Mouse (Mus musculus) adrenal gland, postnatal 36 days (tissue): ENCODE results near the gene Mnd1. TPM values are rescaled to one million over a fixed set of nuclear protein-coding genes. Genes with fewer than 3 reads are reported as not detected.

Experiments used
- DNase-seq, 2 experiments: peaks; one replicate each; pipeline ENCODE4 v3.0.0; 2021; ENCODE audit warnings: mixed read lengths in 1 of 2
- long read RNA-seq, 2 experiments: library from polyadenylated mRNA; stranded (forward); transcript quantifications; one replicate each; pipeline ENCODE4 v2.0.0; 2021; ENCODE audit warnings: borderline sequencing depth in 2 of 2
- total RNA-seq, 2 experiments: library from RNA; stranded (reverse); gene quantifications; 2 replicates each; pipeline ENCODE4 v1.2.3; 2021

Mnd1 gene
- total RNA-seq: 10 to 100 TPM; 13.1 to 16.0 TPM
- long read RNA-seq, experiment 1, transcript Mnd1-201 (8 exons, 875 nt): major isoform, 8 of 15 reads
- long read RNA-seq, experiment 1, partial matches to known transcripts: 2 of 15 reads
- long read RNA-seq, experiment 1, other reads (novel, unspliced or antisense): 5 of 15 reads
- long read RNA-seq, experiment 2, partial matches to known transcripts: 0 of 3 reads
- long read RNA-seq, experiment 2, other reads (novel, unspliced or antisense): 2 of 3 reads

DNA sequence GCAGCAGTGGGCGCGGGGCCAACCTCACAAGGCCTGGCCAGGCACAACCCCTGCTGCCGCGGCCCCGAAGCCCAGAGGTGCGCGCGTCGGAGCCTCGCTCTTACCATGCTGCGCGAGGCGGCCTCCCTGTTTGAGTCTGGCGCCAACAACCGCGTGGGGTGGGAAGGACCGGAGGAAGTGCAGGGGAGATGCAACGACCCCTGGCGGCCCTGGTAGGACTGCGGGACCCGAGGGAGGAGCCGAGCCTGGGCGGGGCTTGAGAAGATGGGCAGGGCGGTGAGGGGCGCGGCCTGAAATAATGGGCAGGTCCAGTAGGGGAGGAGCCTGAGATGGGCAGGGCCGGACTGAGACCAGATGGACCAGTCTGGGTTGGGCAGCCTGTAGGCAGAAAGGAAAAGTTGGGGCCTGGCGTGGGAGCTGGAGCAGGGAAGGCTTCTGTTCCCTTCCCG, at the start of gene Mnd1:
Gene Mnd1, minus strand, starts transcription at position 229 of the 449 bp plus-strand sequence.
- peak; percentile 99 for DNase-seq

DNA sequence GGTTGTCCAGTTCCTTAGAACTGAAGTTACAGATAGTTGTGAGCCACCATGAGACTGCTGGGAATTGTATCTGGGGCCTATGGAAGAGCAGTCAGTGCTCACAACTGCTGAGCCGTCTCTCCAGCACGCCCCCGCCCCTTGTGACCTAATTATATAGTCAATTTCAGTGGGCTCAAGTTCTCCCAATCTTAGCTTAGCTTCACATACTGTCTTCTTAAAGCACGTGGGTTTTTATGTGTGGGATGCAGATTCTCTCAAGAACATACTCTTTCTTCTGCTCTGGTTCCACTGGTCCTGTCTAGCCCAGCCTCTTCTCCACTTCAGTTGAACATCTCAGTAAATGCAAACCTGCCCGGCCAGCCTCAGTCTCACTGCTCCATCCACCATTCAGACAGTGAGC, 49.1 kb upstream of the Mnd1 start:
- no peak for DNase-seq

DNA sequence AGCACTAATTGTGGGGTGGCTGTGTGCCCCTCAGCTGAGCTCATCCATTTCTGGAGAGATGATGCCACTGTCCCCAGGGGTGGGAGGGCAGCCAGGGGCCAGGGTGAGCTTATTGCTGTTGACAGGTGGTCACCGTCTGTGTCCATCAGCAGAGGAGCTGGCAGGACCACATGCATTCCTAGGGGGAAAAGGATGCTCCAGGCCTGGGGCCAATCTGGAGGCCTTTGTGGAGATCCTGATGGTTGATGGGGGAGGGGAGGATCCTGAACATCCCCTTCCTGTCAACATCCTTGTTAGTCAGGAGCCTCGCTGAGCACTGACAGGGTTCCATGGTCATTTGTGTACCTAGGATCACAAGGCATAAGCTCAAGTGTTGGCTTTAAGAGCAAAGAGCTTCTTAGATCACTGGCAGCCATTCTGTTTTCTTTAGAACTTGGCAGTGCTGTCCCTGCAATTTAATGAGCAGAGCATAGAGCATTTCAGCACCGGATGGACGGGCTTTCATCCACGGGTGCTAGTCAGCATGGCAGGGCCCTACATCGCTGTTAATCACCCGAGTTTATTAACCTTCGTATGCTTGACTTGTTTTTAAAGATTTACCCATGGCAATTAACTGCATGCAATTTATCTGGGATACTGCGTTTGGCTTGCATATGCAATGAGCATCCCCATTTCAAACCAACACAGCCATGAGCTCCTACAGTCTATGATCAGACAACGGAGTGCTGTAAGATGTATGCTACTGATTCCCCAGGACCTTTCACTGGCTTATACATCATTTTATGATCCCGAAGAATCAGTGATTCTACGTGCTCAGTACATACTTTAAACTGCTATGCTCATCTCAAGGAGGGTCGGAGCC, 45.2 kb upstream of the Mnd1 start:
- DNase-seq: no peak

DNA sequence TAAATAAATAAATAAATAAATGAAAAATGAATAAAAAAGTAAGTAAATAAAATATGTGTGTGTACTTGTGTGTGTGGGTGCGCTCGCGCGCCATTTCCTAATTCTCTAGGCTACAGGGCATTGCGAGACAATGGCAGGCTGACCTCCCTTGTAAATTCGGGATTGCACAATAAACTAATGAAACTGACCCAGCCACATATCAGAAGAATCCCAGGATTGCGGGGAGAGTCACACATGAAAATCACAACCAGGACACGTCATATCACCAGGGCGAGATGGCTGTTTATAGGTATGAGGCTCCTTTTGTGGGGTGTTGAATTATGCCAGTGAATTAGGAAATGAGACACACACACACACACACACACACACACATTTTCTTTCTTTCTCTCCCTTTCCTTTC, 43.9 kb upstream of the Mnd1 start:
- DNase-seq: no peak

DNA sequence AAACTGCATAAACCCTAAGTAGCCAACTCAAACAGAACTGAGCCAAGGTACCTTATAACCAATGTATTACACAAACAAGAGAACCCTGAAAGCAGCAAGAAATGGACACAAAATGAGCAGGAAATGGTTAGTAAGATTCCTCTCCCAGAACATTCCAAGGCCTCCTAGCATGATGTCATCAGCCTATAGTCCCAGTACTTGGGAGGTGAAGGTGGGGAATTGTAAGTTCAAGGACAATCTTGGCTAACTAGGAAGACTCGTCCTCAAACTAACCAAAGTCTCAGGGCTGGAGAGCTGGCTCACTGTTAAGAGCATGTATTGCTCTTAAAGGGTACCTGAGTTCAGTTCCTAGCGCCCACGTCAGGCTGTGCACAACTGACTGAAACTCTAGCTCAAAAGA, 42.6 kb upstream of the Mnd1 start:
- DNase-seq: no peak

DNA sequence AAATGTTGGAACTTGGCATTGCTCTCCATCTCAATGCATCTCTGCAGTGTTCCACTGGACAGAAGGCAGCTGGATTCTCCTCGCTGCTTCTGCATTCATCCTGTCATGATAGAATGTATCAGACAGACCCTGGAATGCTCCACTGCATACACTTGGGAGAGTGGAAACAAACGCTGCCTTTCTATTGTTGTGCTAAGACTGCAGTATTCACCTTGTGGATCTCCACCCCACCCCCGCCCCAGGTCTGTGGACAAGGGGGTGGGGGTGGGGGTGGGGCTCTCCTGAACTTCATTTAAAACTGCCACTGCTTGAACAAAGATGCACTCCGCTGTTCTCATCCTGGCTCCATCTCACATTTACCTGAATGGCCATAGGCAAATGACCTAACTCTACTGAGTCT, 38.3 kb upstream of the Mnd1 start:
- DNase-seq: no peak

DNA sequence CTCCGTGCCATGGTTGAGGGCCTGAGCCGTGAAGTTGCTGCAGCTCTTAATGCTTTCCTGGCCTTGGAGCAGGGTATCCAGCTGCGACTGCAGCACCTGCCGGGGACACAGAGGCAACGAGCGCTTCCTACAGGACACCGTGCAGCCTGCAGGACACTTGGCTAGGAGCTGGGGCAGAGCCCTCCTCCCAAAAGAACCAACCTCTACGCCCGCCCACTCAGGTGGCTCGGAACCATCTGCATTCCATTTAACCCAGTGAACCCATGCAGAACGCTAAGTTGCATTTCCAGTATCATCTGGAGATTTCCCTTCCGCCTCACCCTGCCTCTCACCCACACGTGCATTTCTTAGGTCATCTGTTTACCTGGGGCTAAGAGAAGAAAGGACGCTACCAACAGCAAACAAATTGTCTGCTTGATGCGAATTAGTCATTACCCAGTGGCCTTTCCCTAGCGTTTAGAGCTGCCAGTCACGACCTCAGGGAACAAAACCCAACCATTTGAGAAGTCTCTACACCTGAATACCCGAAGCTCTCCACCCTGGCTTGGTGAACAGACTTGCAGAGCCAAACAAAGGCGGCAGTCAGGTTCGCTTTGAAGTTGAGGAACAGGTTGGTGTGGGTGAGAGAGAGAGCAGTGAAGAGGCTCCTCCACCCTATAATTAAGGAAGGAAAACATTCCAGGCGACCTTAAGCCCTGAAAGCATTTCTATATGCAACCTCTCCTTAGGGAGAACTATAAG, 35.7 kb upstream of the Mnd1 start:
- no peak for DNase-seq

DNA sequence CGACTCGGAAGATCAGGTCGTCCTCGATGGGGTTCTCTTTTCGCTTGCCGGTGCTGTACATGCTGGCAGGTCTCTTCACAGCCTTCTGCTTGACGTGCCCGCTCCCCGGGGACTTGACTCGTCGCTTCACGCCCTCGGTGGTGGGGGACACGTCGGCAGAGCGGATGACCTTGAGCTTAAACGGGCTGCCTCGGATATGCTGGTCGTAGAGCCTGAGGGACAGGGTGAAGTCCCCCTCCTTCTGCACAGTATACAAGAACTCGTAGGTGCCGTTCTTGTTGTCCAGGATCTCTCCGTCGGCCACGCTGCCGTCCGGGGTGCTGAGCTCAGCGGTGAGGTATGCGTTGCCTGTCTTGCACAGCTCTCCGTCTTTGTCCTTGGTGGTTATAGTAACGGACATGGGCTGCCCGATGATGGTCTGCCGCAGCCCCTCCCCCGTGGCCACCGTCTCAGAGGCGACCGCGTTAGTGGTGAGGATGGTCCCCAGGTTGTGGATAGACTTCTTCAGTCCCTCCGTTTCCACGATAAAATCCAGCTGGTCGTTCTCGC, 35.0 kb upstream of the Mnd1 start:
- peak; percentile 73 to 81 for DNase-seq

DNA sequence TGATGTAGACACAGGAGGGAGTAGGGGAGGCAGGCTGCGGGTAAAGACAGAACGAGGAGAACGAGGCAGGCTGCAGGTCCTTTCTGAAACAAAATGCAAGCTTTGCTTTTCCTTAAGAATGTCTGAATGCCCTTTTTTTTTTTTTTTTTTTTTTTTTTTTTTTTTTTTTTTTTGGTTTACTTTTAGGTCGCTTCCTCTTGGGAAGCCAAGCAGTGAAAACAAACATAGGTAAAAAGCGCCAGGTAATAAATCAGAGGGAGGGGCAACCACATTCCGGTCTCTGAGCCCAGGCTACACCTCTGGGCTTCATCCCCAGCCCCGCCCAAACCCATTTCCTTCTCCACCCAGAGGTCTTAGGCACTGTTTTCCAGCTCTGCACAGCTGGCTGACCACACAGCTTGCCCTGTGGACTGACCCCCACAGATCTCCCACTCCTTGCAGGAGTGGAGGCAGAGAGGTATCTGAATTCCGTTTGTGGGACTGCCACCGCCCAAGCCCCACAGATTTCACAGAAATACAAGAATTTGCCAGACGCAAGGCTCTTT, 34.1 kb upstream of the Mnd1 start:
- DNase-seq: no peak

DNA sequence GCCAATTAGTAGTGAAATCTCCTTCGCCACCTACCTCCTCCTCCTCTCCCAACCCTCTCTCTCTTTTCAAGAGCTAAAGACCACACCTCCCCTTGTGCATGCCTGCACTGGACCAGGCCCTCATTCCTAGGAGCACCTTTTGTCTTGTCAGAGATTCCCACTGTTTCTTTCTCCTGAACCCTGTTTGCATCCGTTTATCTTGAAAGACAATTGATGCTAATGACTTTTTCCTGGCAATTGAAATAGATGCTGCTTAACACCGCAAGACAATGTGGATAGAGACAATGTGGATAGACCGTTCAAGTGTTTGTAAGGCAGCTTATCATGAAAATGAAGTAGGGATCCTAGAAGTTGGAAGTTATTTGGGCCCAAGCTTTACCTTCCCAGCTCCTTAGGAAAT, 26.1 kb upstream of the Mnd1 start:
- no peak for DNase-seq

DNA sequence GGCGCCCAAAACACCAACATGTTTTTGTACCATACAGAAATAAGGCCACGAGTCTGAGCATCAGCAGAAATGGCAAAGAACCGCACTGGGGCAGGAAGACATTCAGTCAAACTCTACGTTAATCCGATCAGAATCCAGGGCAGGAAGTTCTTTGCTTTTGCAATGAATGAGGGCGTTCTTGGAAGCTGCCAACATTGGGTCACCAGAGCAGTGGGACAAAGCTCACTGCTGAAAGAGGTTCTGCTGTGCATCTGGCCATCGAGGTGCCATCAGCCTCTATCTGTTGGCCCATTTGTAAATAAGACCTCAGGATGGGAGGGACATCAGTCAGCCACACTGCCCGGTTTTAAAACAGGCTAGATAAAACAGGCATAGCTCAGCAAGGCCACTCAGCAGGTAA, 25.5 kb upstream of the Mnd1 start:
- no peak for DNase-seq

DNA sequence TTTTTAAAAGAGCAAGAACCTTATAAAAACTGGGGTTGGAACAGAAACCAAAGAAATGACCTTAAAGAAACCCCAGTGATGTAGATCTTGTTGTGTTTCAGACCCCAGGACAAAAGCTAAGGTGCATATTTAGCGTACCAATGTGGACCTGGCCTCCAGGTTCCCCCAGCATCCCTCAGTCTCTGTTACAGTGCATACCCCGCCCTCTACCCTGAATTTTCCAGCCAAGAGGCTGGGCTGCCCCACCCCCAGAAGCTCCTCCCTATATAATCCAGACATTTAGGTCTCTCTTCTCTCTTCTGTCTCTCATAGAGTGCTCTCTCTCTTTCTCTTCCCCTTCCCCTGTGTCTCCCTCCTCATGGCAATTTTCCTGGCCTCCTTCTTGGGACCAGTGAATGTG, 24.7 kb upstream of the Mnd1 start:
- no peak for DNase-seq

DNA sequence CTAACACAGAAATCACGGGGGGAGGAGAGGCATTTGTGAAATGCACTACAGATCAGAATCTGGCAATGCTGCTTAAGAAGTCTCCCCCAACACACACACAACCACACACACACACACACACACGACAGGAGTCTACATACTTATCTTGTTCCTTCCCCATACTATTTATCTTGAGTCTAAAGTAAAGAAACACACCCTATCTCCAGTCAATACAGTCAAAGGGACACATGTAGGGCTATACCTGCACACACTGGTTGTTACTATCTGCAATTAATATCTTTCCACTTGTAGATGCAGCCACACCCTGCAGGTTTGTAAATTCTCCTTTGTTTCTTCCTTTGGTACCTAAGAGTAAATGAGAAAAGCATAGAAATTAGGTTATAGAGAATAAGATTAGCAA, 22.2 kb upstream of the Mnd1 start:
- DNase-seq: no peak

DNA sequence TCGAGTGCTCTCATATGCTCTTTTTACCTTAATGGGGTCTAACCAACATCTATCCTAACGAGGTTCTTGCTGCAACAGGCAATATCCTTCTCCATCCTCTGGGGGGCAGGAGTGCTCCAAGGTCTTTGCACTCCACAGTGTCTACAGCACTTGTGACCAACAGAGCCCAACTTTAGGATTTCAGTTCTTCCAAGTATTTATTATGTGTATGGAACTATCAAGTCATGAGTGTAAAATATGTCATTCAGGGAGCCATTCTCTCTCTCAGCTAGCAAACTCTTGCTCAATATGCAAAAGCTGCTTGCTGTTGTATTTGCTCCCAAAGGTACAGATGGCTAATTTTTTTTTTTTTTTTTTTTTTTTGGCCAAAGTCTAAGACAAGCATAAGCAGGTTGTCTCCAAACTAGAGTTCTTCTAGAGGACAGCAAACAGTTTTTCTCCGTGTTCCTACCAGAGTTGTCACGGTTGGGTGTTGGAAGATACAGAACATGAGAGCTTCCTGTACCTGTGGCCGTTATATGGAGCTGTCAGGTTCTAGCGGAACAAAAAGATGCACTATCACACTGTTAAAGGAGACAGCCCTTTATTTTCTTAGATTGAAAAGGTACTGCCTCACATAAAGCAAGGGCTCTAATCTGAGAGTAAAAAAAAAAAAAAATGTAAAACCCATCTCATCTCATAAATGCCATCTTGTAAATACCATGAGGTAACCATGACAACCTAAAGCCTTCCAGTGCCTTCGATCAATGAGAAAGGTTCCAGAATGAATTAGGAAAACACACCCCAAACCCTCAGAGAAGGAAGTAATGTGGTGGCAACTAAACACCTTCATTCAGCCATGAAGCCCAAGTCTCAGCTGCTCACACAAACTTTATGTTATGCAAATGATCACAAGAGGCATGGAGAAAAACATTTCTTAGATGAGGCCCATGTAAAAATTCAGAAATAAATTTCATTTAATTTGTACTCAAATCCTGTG, 20.0 kb upstream of the Mnd1 start:
- peak; percentile 77 to 85 for DNase-seq

DNA sequence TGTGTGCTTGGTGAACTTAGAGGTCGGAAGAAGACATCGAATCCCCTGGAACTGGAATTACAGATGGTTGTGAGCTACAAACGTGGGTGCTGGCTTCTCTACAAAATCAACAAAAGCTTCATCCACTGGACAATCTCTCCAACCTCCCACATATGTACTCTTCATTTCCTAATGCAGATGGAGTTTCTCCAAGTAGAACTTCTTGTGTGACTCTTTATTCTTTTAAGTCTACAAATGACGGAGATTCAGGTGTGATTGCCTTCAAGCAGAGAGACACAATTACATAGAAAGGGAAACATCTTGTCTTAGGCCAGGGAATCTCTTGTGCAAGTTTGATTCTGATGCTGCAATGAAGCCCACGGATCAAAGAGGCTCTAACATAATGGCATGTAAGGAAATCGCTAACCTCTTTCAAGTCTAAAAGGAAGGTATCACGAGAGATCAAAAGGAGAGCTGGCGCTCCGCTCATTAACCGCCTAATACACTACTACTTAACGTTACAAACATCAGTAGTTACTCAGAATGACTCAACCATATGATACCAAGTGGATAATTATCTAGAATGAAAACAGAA, 18.1 kb upstream of the Mnd1 start, which contains the start of gene Gm6525:
Gene Gm6525, plus strand, starts transcription at position 524 of the 574 bp plus-strand sequence.
- no peak for DNase-seq

DNA sequence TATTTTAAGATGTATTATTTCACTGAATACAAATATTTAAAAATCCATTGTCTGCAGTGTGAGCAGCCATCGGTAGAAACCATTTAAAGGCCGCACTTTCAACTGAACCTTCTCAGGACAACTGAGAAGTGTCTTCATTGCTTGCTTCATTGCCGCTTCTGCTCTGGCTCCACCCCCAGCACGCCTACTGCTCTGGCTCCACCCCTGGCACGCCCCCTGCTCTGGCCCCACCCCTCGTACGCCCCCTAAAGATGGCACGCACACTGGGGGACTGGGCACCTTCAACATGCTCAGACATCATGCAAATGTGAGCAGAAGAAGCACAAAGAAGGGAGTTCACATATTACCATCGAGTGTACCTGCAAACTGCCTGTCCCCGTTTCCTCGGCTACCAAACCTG, 16.8 kb upstream of the Mnd1 start:
- no peak for DNase-seq

DNA sequence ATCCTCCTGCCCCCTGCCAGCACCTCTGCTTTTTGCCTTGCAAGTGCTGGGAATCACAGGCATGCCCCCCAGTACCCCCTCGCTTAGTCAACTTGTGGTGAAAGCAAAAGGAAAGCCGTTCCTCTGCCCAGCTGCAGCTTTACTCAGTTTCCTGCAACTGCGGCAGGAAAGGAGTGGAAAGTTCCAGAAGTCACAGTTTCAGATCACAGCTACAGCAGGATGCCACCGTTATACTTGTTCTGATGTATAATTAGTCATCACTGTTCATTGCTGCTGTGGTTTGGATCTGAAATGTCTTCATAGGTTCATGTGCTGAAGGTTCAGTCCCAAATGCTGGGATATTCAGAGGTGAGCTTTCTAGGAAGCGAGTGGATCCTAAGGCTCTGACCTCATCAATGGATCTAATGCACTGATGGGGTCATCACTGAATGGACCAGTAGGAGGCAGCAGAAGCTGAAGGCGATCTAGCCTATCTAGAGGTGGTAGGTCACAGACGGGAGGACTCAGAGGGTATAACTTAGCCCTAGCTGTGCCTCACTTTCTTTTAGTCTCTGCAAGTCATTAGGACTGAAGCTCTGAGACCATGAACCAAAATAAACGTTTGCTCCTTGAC, 13.9 kb upstream of the Mnd1 start:
- no peak for DNase-seq

DNA sequence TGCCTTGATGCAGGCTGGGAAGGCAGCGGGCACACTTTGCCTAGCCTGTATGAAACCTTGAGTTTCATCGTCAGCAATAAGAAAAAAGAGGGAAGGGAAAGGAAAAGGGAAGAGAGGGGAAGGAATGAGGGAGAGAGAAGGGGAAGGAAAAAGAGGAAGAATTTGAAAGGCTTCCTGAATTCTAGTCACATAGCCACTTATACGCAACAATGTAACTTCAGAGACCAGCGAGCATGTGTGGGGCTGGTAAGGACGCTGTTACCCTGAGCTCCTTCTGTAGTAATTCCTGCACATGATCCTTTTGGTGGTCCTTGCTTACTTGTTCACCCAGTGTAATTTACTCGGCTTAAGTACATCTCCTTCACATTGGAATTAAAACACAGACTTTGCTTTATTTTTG, 13.4 kb upstream of the Mnd1 start:
- no peak for DNase-seq

DNA sequence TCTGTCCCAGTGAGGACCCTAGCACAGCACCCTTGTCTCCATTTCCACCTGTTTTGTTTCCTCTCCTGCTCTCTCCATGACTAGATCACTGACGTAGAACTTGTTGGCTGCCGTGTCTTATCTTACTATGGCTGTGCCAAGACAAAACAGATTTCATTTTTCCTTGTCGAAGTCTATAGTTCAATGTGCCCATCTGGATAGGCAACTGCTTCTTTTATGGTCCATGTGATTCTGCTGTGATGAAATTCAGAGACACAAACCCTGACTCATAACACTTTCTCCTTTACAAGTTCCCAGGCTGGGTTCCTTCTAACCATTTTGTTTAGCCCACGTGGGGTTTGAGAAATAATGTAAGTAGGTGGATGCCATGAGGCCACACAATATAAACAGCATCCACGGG, 10.5 kb upstream of the Mnd1 start:
- DNase-seq: no peak

DNA sequence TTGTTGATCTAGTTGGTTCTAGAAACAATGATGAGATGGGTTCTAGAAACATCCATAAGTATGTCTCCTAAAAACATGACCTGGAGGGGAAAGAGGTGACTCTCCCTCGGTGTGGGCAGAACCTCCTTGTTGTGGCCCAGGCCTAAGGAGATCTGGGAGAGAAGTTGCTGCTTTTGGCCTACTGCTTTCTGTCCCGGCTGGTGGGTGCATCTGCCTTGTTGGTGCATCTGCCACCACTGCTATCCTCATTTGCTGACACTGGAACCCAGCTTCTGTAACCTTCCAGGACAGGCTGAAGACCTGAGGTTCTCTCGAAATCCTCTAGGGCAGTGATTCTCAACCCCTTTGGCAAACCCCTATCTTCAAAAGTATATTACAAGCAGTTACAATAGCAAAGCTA, 9.8 kb upstream of the Mnd1 start:
- DNase-seq: no peak
